Mouse (Mus musculus) liver, embryonic 14.5 days (tissue): ENCODE results near the gene Sap30l.

Experiments used
- CTCF ChIP-seq: IDR thresholded peaks from 2 replicates; pipeline ENCODE4 v1.5.1; 2016; ENCODE audit warnings: antibody characterized with exemption, low read depth, control low read depth
- EP300 ChIP-seq: IDR thresholded peaks from 2 replicates; pipeline ENCODE4 v1.6.1; 2016; ENCODE audit warnings: antibody characterized with exemption, low read depth

DNA sequence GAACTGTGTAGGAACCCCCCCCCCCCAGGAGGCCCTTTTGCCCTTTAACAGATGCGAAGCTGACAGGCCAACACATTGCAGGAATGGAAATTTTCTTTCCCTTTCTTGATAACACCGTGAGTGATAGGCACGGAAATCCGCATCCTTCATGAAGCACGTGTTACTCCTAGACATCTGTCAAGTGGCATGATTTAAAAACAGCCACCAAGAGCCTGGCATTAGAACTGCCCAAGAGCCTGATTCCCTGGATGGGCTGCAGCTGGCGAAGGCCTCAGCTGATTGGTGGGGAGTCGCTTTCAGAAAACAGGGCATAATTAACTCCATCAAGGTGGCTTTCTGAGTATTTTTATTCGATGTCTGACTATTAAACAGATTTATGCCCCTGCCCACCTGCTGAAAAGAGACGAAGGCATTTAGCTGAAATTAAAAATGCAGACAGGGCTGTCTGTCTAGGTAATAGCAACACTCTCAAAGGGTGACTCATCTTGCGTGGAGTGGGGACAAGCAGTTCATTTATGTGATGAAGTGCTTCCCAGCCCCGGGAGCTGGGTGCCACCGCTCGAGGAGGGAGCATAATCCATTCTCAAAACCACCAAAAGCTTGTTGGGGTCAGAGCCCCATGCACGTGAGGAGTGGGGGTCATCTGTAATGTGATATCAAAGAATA, 47.8 kb upstream of the Sap30l start:
- TF ChIP-seq CTCF (no peak), EP300 (no peak)
